Mouse (Mus musculus): ENCODE measurements around the gene Klf1. TPM values are rescaled to one million over a fixed set of nuclear protein-coding genes. Genes with fewer than 3 reads are reported as not detected.

Gene Klf1
- polyA plus RNA-seq (2016; fragmentation: Nextera tagmentation; extraction: Ambion mirVana): 14.8 and 19.7 TPM in 2 replicates

GRCm38 (mm10) chr8:84901752-84902151 is at the start of gene Klf1:
Gene Klf1, plus strand, starts transcription at chr8:84901928.
- WGBS: 85% methylated on average over 3 of the region's 3 CpGs
- no peak for DNase-seq (ENCODE audit: low spot score)
- Histone ChIP-seq H3K27ac (replicated peaks) (peak within 1 kb of the TSS; percentile 87), H3K27me3 (ENCODE audit: low read depth, poor library complexity, severe bottlenecking) (peaks cover 63% of the 10 kb centered on the region), H3K4me3 (peak within 1 kb of the TSS; percentile 76), H3K4me1 (peaks cover 15% of the 10 kb centered on the region), H3K9me3 (replicated peaks) (no peaks in the 10 kb centered on the region), H3K36me3 (no peaks in the 10 kb centered on the region)

- peak overlapping the region; percentile 93 for H3K27ac ChIP-seq (replicated peaks)
- H3K27me3 ChIP-seq (ENCODE audit: low read depth, poor library complexity, severe bottlenecking): no peaks in the 10 kb centered on the region; the same call in 1 of the 2 replicates
- H3K9me3 ChIP-seq (replicated peaks): no peaks in the 10 kb centered on the region
- no peak for DNase-seq (ENCODE audit: low spot score)
- peaks cover 29% of the 10 kb centered on the region for H3K36me3 ChIP-seq
- peak overlapping the region; percentile 87 for H3K4me3 ChIP-seq
- 93% methylated on average over 3 of the region's 3 CpGs for WGBS
- H3K4me1 ChIP-seq: peaks cover 13% of the 10 kb centered on the region
These were observed 45.3 kb upstream of the Klf1 start for GRCm38 (mm10) chr8:84856434-84856833.

GRCm38 (mm10) chr8:84856864-84857441 is 44.8 kb upstream of the Klf1 start, which contains the start of gene Farsa:
Gene Farsa, plus strand, starts transcription at chr8:84856989.
- WGBS: under 1% methylated on average over 39 of the region's 39 CpGs
- DNase-seq (ENCODE audit: low spot score): peak; percentile 96
- H3K4me3 ChIP-seq: peak within 1 kb of the TSS; percentile 87
- H3K9me3 ChIP-seq (replicated peaks): no peaks in the 10 kb centered on the region
- peak within 1 kb of the TSS; percentile 93 for H3K27ac ChIP-seq (replicated peaks)
- H3K4me1 ChIP-seq: peaks cover 13% of the 10 kb centered on the region
- peaks cover 34% of the 10 kb centered on the region for H3K36me3 ChIP-seq
- no peaks in the 10 kb centered on the region; the same call in 1 of the 2 replicates for H3K27me3 ChIP-seq (ENCODE audit: low read depth, poor library complexity, severe bottlenecking)

GRCm38 (mm10) chr8:84871376-84872308 is 30.1 kb upstream of the Klf1 start, which contains the start of gene Syce2:
Gene Syce2, plus strand, starts transcription at chr8:84872111.
- Histone ChIP-seq H3K36me3 (peaks cover 40% of the 10 kb centered on the region), H3K9me3 (replicated peaks) (no peaks in the 10 kb centered on the region), H3K27me3 (ENCODE audit: low read depth, poor library complexity, severe bottlenecking) (peaks cover 24% of the 10 kb centered on the region), H3K4me3 (peak within 1 kb of the TSS; percentile 56), H3K27ac (replicated peaks) (peak within 1 kb of the TSS; percentile 77), H3K4me1 (peaks cover 15% of the 10 kb centered on the region)
- WGBS: 15% methylated on average over 46 of the region's 46 CpGs
- peak; percentile 76 for DNase-seq (ENCODE audit: low spot score)

- Histone ChIP-seq H3K27ac (replicated peaks) (peak overlapping the region; percentile 77), H3K9me3 (replicated peaks) (no peaks in the 10 kb centered on the region), H3K36me3 (peaks cover 32% of the 10 kb centered on the region), H3K27me3 (ENCODE audit: low read depth, poor library complexity, severe bottlenecking) (peaks cover 24% of the 10 kb centered on the region), H3K4me1 (peaks cover 15% of the 10 kb centered on the region), H3K4me3 (peak overlapping the region; percentile 56)
- DNase-seq (ENCODE audit: low spot score): peak; percentile 58
- 3% methylated on average over 53 of the region's 54 CpGs for WGBS
These were observed 29.3 kb upstream of the Klf1 start for GRCm38 (mm10) chr8:84872309-84872965.

- Histone ChIP-seq H3K4me1 (peaks cover 15% of the 10 kb centered on the region), H3K36me3 (peaks cover 27% of the 10 kb centered on the region), H3K9me3 (replicated peaks) (no peaks in the 10 kb centered on the region), H3K27me3 (ENCODE audit: low read depth, poor library complexity, severe bottlenecking) (peaks cover 24% of the 10 kb centered on the region), H3K27ac (replicated peaks) (peak overlapping the region; percentile 77; the same call in 1 of the 2 replicates), H3K4me3 (peak overlapping the region; percentile 56)
- 65% methylated on average over 4 of the region's 4 CpGs for WGBS
- no peak for DNase-seq (ENCODE audit: low spot score)
These were observed 28.7 kb upstream of the Klf1 start for GRCm38 (mm10) chr8:84873016-84873415.

GRCm38 (mm10) chr8:84874339-84874738 is 27.4 kb upstream of the Klf1 start:
- Histone ChIP-seq H3K4me1 (peaks cover 15% of the 10 kb centered on the region), H3K27ac (replicated peaks) (no peak overlapping the region), H3K9me3 (replicated peaks) (no peaks in the 10 kb centered on the region), H3K36me3 (peaks cover 13% of the 10 kb centered on the region), H3K4me3 (no peak overlapping the region), H3K27me3 (ENCODE audit: low read depth, poor library complexity, severe bottlenecking) (peaks cover 24% of the 10 kb centered on the region)
- WGBS: 93% methylated on average over 3 of the region's 3 CpGs
- DNase-seq (ENCODE audit: low spot score): no peak

- no peak overlapping the region for H3K4me3 ChIP-seq
- no peak for DNase-seq (ENCODE audit: low spot score)
- 92% methylated on average over 3 of the region's 3 CpGs for WGBS
- no peaks in the 10 kb centered on the region for H3K9me3 ChIP-seq (replicated peaks)
- no peaks in the 10 kb centered on the region for H3K36me3 ChIP-seq
- peaks cover 7% of the 10 kb centered on the region for H3K4me1 ChIP-seq
- no peak overlapping the region for H3K27ac ChIP-seq (replicated peaks)
- H3K27me3 ChIP-seq (ENCODE audit: low read depth, poor library complexity, severe bottlenecking): peaks cover 16% of the 10 kb centered on the region
These were observed 24.3 kb upstream of the Klf1 start for GRCm38 (mm10) chr8:84877297-84878035.

- no peaks in the 10 kb centered on the region for H3K36me3 ChIP-seq
- no peak for DNase-seq (ENCODE audit: low spot score)
- 85% methylated on average over 1 of the region's 1 CpGs for WGBS
These were observed 22.8 kb upstream of the Klf1 start for GRCm38 (mm10) chr8:84878915-84879314.

GRCm38 (mm10) chr8:84884728-84885127 is 17.0 kb upstream of the Klf1 start:
- no peak for DNase-seq (ENCODE audit: low spot score)
- peaks cover 48% of the 10 kb centered on the region for H3K36me3 ChIP-seq
- H3K9me3 ChIP-seq (replicated peaks): no peaks in the 10 kb centered on the region
- 90% methylated on average over 4 of the region's 4 CpGs for WGBS
- H3K27me3 ChIP-seq (ENCODE audit: low read depth, poor library complexity, severe bottlenecking): no peaks in the 10 kb centered on the region
- H3K4me3 ChIP-seq: no peak overlapping the region
- no peaks in the 10 kb centered on the region for H3K4me1 ChIP-seq
- H3K27ac ChIP-seq (replicated peaks): no peak overlapping the region

More at GRCm38 (mm10) chr8:84878915-84879314, 22.8 kb upstream of the Klf1 start:
- no peak overlapping the region for H3K27ac ChIP-seq (replicated peaks)
- H3K27me3 ChIP-seq (ENCODE audit: low read depth, poor library complexity, severe bottlenecking): peaks cover 1% of the 10 kb centered on the region; the same call in 1 of the 2 replicates
- no peaks in the 10 kb centered on the region for H3K4me1 ChIP-seq
- H3K9me3 ChIP-seq (replicated peaks): no peaks in the 10 kb centered on the region
- no peak overlapping the region for H3K4me3 ChIP-seq

- H3K27ac ChIP-seq (replicated peaks): no peak overlapping the region
- DNase-seq (ENCODE audit: low spot score): no peak
- H3K36me3 ChIP-seq: peaks cover 71% of the 10 kb centered on the region
- no peak overlapping the region for H3K4me3 ChIP-seq
- no peaks in the 10 kb centered on the region for H3K9me3 ChIP-seq (replicated peaks)
- H3K4me1 ChIP-seq: peaks cover 13% of the 10 kb centered on the region
- H3K27me3 ChIP-seq (ENCODE audit: low read depth, poor library complexity, severe bottlenecking): peaks cover 3% of the 10 kb centered on the region; the same call in 1 of the 2 replicates
- 94% methylated on average over 3 of the region's 3 CpGs for WGBS
These were observed 13.4 kb upstream of the Klf1 start for GRCm38 (mm10) chr8:84888280-84888679.

GRCm38 (mm10) chr8:84889141-84889540 is 12.6 kb upstream of the Klf1 start:
- peaks cover 71% of the 10 kb centered on the region for H3K36me3 ChIP-seq
- H3K4me1 ChIP-seq: peaks cover 21% of the 10 kb centered on the region
- WGBS: 97% methylated on average over 1 of the region's 1 CpGs

More at GRCm38 (mm10) chr8:84889141-84889540, 12.6 kb upstream of the Klf1 start:
- peaks cover 3% of the 10 kb centered on the region; the same call in 1 of the 2 replicates for H3K27me3 ChIP-seq (ENCODE audit: low read depth, poor library complexity, severe bottlenecking)
- H3K27ac ChIP-seq (replicated peaks): no peak overlapping the region
- no peaks in the 10 kb centered on the region for H3K9me3 ChIP-seq (replicated peaks)
- DNase-seq (ENCODE audit: low spot score): no peak
- no peak overlapping the region for H3K4me3 ChIP-seq
